Mouse (Mus musculus): ENCODE measurements at regions not wholly inside any gene's neighbourhood (a gene's known extent, or its start where the extent isn't known, plus 50 kb on each side); places are given as distances from the start of the nearest gene placed in this dataset.

- Histone ChIP-seq H3K9ac (replicated peaks; ENCODE audit: low read depth, low read length) (no peak overlapping the region), H3K9me3 (ENCODE audit: control insufficient read depth, low read depth, low read length) (no peaks in the 10 kb centered on the region), H3K27me3 (ENCODE audit: control insufficient read depth, insufficient read depth, low read length) (no peaks in the 10 kb centered on the region), H3K4me2 (replicated peaks; ENCODE audit: low read depth, low read length) (no peak overlapping the region), H3K4me1 (ENCODE audit: control insufficient read depth, insufficient read depth, low read length) (no peaks in the 10 kb centered on the region), H3K36me3 (ENCODE audit: control insufficient read depth, insufficient read depth, low read length) (no peaks in the 10 kb centered on the region), H3K4me3 (ENCODE audit: low read depth, low read length) (no peak overlapping the region), H3K27ac (ENCODE audit: low read length) (no peak overlapping the region)
- 75% methylated on average over 7 of the region's 7 CpGs for WGBS
- ATAC-seq (ENCODE audit: insufficient number of reproducible peaks, insufficient read depth, low FRiP score, low read depth) = no peak
Observed at GRCm38 (mm10) chr17:51288751-51289150, 109.6 kb upstream of the Tbc1d5 start.

DNA sequence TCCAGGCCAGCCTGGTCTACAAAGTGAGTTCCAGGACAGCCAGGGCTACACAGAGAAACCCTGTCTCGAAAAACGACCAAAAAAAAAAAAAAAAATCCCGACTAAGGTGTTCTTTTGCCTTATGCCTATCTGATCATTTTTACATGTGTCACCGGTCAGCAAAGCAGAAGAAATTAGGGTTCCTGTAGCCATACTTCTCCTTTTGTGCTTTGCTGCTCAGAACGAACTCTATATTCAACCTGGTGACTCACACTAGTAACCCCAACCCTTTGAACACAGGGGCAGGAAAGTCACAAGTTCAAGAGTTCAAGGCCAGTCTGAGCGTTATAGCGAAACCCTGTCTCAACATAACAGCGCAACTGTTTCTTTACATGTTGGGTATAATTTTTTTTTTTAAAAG, 108.7 kb upstream of the Tbc1d5 start:
- H3K9ac ChIP-seq (replicated peaks; ENCODE audit: low read depth, low read length) = no peak overlapping the region
- H3K9me3 ChIP-seq (ENCODE audit: control insufficient read depth, low read depth, low read length) = no peaks in the 10 kb centered on the region
- WGBS = 82% methylated on average over 8 of the region's 8 CpGs
- H3K4me1 ChIP-seq (ENCODE audit: control insufficient read depth, insufficient read depth, low read length) = no peaks in the 10 kb centered on the region
- no peaks in the 10 kb centered on the region for H3K27me3 ChIP-seq (ENCODE audit: control insufficient read depth, insufficient read depth, low read length)
- H3K36me3 ChIP-seq (ENCODE audit: control insufficient read depth, insufficient read depth, low read length) = no peaks in the 10 kb centered on the region
- no peak overlapping the region for H3K4me3 ChIP-seq (ENCODE audit: low read depth, low read length)
- no peak overlapping the region for H3K4me2 ChIP-seq (replicated peaks; ENCODE audit: low read depth, low read length)
- no peak for ATAC-seq (ENCODE audit: insufficient number of reproducible peaks, insufficient read depth, low FRiP score, low read depth)
- H3K27ac ChIP-seq (ENCODE audit: low read length) = no peak overlapping the region

- H3K27ac ChIP-seq (ENCODE audit: low read length) = no peak overlapping the region
- H3K9me3 ChIP-seq (ENCODE audit: control insufficient read depth, low read depth, low read length) = no peaks in the 10 kb centered on the region
- no peaks in the 10 kb centered on the region for H3K27me3 ChIP-seq (ENCODE audit: control insufficient read depth, insufficient read depth, low read length)
- no peak overlapping the region for H3K4me3 ChIP-seq (ENCODE audit: low read depth, low read length)
- H3K36me3 ChIP-seq (ENCODE audit: control insufficient read depth, insufficient read depth, low read length) = no peaks in the 10 kb centered on the region
- no peak for ATAC-seq (ENCODE audit: insufficient number of reproducible peaks, insufficient read depth, low FRiP score, low read depth)
- no peak overlapping the region for H3K4me2 ChIP-seq (replicated peaks; ENCODE audit: low read depth, low read length)
- no peaks in the 10 kb centered on the region for H3K4me1 ChIP-seq (ENCODE audit: control insufficient read depth, insufficient read depth, low read length)
- no peak overlapping the region for H3K9ac ChIP-seq (replicated peaks; ENCODE audit: low read depth, low read length)
- WGBS = 83% methylated on average over 5 of the region's 5 CpGs
Observed at GRCm38 (mm10) chr17:51285362-51285761, 106.2 kb upstream of the Tbc1d5 start.

DNA sequence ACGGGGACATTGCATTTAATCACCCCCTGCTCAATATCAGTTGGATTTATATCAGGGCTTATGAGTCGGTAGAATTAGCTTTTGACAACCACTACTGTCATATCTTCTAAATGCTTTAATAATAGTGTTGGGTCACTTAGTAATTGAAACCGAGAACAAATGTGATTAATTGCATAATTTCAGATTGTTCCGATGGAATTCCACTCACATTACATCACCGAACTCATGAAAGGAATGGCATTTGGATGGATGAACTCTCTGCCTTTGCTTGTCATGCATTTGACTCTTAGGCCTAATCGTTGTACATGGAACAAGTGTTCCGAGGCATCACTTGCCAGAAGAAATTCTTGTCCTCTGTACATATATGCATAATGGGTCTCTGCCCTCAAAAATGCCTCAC, 99.6 kb upstream of the Tbc1d5 start:
- Histone ChIP-seq H3K27me3 (ENCODE audit: control insufficient read depth, insufficient read depth, low read length) (no peaks in the 10 kb centered on the region), H3K4me1 (ENCODE audit: control insufficient read depth, insufficient read depth, low read length) (no peaks in the 10 kb centered on the region), H3K4me3 (ENCODE audit: low read depth, low read length) (no peak overlapping the region), H3K9me3 (ENCODE audit: control insufficient read depth, low read depth, low read length) (no peaks in the 10 kb centered on the region), H3K9ac (replicated peaks; ENCODE audit: low read depth, low read length) (no peak overlapping the region), H3K36me3 (ENCODE audit: control insufficient read depth, insufficient read depth, low read length) (no peaks in the 10 kb centered on the region), H3K27ac (ENCODE audit: low read length) (no peak overlapping the region), H3K4me2 (replicated peaks; ENCODE audit: low read depth, low read length) (no peak overlapping the region)
- ATAC-seq (ENCODE audit: insufficient number of reproducible peaks, insufficient read depth, low FRiP score, low read depth) = no peak
- 70% methylated on average over 7 of the region's 7 CpGs for WGBS

- 84% methylated on average over 2 of the region's 2 CpGs for WGBS
- no peaks in the 10 kb centered on the region for H3K27me3 ChIP-seq (ENCODE audit: control insufficient read depth, insufficient read depth, low read length)
- H3K36me3 ChIP-seq (ENCODE audit: control insufficient read depth, insufficient read depth, low read length) = no peaks in the 10 kb centered on the region
- no peaks in the 10 kb centered on the region for H3K4me1 ChIP-seq (ENCODE audit: control insufficient read depth, insufficient read depth, low read length)
- H3K9me3 ChIP-seq (ENCODE audit: control insufficient read depth, low read depth, low read length) = no peaks in the 10 kb centered on the region
- ATAC-seq (ENCODE audit: insufficient number of reproducible peaks, insufficient read depth, low FRiP score, low read depth) = no peak
- H3K4me3 ChIP-seq (ENCODE audit: low read depth, low read length) = no peak overlapping the region
- H3K27ac ChIP-seq (ENCODE audit: low read length) = no peak overlapping the region
- H3K9ac ChIP-seq (replicated peaks; ENCODE audit: low read depth, low read length) = no peak overlapping the region
- H3K4me2 ChIP-seq (replicated peaks; ENCODE audit: low read depth, low read length) = no peak overlapping the region
Observed at GRCm38 (mm10) chr17:51278094-51278493, 98.9 kb upstream of the Tbc1d5 start.

DNA sequence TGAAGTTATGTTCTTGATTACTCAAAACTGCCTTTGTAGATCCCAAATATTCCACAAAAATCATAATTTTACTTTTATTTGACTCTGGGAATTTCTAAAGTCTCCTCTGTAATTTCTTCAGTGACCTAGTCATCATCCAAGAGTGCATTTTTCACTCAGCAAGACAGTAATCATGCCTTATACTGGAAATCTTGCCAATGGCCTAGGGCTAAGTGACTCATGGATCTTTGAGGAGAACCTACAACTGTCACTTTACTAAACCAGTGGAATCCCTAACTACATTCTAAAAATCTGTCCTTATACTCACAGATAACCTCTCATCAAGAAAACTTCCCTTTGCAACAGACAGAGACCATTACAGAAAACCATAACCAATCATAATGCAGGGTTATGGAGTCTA, 98.0 kb upstream of the Tbc1d5 start:
- no peaks in the 10 kb centered on the region for H3K27me3 ChIP-seq (ENCODE audit: control insufficient read depth, insufficient read depth, low read length)
- H3K4me2 ChIP-seq (replicated peaks; ENCODE audit: low read depth, low read length) = no peak overlapping the region
- no peaks in the 10 kb centered on the region for H3K9me3 ChIP-seq (ENCODE audit: control insufficient read depth, low read depth, low read length)
- ATAC-seq (ENCODE audit: insufficient number of reproducible peaks, insufficient read depth, low FRiP score, low read depth) = no peak
- H3K4me3 ChIP-seq (ENCODE audit: low read depth, low read length) = no peak overlapping the region
- H3K4me1 ChIP-seq (ENCODE audit: control insufficient read depth, insufficient read depth, low read length) = no peaks in the 10 kb centered on the region
- no peaks in the 10 kb centered on the region for H3K36me3 ChIP-seq (ENCODE audit: control insufficient read depth, insufficient read depth, low read length)
- no peak overlapping the region for H3K27ac ChIP-seq (ENCODE audit: low read length)
- no peak overlapping the region for H3K9ac ChIP-seq (replicated peaks; ENCODE audit: low read depth, low read length)

DNA sequence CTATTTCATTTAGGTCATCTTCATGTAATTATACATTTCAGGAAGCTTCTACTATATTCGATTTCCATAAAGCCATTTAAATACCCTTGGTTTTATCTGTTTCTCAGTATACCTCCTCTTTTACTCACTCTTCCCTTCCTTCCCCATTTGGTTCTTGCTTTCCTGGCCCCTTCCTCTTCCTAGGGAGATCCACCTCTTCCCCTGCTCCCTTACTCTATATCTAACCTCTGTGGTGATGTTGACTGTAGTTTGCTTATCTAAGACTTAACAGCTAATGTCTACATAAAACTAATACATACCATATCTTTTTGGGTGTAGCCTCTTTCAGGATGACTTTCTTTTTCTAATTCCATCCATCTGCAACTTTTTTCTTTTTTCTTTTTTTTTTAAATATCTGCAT, 92.9 kb upstream of the Tbc1d5 start:
- Histone ChIP-seq H3K4me1 (ENCODE audit: control insufficient read depth, insufficient read depth, low read length) (no peaks in the 10 kb centered on the region), H3K36me3 (ENCODE audit: control insufficient read depth, insufficient read depth, low read length) (no peaks in the 10 kb centered on the region), H3K9me3 (ENCODE audit: control insufficient read depth, low read depth, low read length) (no peaks in the 10 kb centered on the region), H3K27me3 (ENCODE audit: control insufficient read depth, insufficient read depth, low read length) (no peaks in the 10 kb centered on the region), H3K4me2 (replicated peaks; ENCODE audit: low read depth, low read length) (no peak overlapping the region), H3K4me3 (ENCODE audit: low read depth, low read length) (no peak overlapping the region), H3K9ac (replicated peaks; ENCODE audit: low read depth, low read length) (no peak overlapping the region), H3K27ac (ENCODE audit: low read length) (no peak overlapping the region)
- 86% methylated on average over 1 of the region's 1 CpGs for WGBS
- ATAC-seq (ENCODE audit: insufficient number of reproducible peaks, insufficient read depth, low FRiP score, low read depth) = no peak

DNA sequence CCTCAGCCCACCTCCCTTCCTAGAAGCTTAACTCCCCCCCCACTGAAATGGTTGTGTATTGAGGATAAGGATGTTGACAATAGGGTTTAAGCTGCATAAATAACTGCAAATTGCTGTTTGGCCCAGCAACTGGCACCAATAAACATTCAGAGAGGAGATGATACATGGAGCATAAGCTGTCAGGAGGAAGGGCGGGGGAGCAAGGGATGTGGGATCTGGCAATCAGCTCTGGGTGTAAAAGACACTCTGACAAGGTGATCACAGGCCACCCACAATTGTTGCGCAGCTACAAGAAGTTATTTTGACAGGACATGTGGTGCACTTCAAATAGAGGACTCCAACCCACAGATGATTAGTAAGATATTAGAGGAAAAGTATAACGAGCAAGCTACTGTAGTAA, 83.8 kb upstream of the Tbc1d5 start:
- no peaks in the 10 kb centered on the region for H3K9me3 ChIP-seq (ENCODE audit: control insufficient read depth, low read depth, low read length)
- H3K9ac ChIP-seq (replicated peaks; ENCODE audit: low read depth, low read length) = no peak overlapping the region
- no peaks in the 10 kb centered on the region for H3K4me1 ChIP-seq (ENCODE audit: control insufficient read depth, insufficient read depth, low read length)
- no peak overlapping the region for H3K4me2 ChIP-seq (replicated peaks; ENCODE audit: low read depth, low read length)
- no peaks in the 10 kb centered on the region for H3K36me3 ChIP-seq (ENCODE audit: control insufficient read depth, insufficient read depth, low read length)
- H3K27me3 ChIP-seq (ENCODE audit: control insufficient read depth, insufficient read depth, low read length) = no peaks in the 10 kb centered on the region
- H3K4me3 ChIP-seq (ENCODE audit: low read depth, low read length) = no peak overlapping the region
- ATAC-seq (ENCODE audit: insufficient number of reproducible peaks, insufficient read depth, low FRiP score, low read depth) = no peak
- WGBS = 73% methylated on average over 3 of the region's 3 CpGs
- no peak overlapping the region for H3K27ac ChIP-seq (ENCODE audit: low read length)

DNA sequence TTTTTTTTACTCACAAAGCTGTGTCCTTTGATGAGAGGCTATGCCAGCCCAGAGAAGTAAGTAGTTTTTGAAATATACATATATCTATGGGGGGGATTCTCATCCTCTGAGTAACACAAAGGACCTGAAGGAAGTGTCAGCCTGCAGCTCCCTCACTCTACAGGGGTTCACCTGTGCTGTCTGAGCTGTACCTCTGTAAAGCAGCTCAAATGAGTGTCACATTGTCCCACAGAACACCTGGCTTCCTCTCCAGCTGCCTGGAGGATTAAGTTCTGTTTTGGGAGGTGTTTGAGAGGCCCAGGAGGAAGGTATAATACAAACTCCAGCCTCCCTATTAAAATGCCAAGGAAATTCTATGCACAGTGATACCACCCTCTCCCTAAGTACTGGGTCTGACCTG, 83.3 kb upstream of the Tbc1d5 start:
- no peak overlapping the region for H3K4me3 ChIP-seq (ENCODE audit: low read depth, low read length)
- H3K36me3 ChIP-seq (ENCODE audit: control insufficient read depth, insufficient read depth, low read length) = no peaks in the 10 kb centered on the region
- ATAC-seq (ENCODE audit: insufficient number of reproducible peaks, insufficient read depth, low FRiP score, low read depth) = no peak
- no peaks in the 10 kb centered on the region for H3K9me3 ChIP-seq (ENCODE audit: control insufficient read depth, low read depth, low read length)
- no peak overlapping the region for H3K4me2 ChIP-seq (replicated peaks; ENCODE audit: low read depth, low read length)
- H3K27me3 ChIP-seq (ENCODE audit: control insufficient read depth, insufficient read depth, low read length) = no peaks in the 10 kb centered on the region
- no peaks in the 10 kb centered on the region for H3K4me1 ChIP-seq (ENCODE audit: control insufficient read depth, insufficient read depth, low read length)
- H3K9ac ChIP-seq (replicated peaks; ENCODE audit: low read depth, low read length) = no peak overlapping the region
- H3K27ac ChIP-seq (ENCODE audit: low read length) = no peak overlapping the region

All from stomach, embryonic 14.5 days (tissue).